Mouse (Mus musculus) intestine, embryonic 14.5 days (tissue): ENCODE results near the gene Olfr963. TPM values are rescaled to one million over a fixed set of nuclear protein-coding genes. Genes with fewer than 3 reads are reported as not detected.

Experiments used
- polyA plus RNA-seq: library from polyadenylated mRNA; unstranded; fragments of >200 nt; fragmentation: Nextera tagmentation; extraction: Ambion mirVana; gene quantifications from 2 replicates; pipeline ENCODE4 v1.2.1, GENCODE M21; 2014

The Olfr963 gene
- polyA plus RNA-seq, 1 experiment from 2014 or later = not detected

Other genes starting within 250 kb of the Olfr963 start
- gene Olfr952, start 240.1 kb upstream of the Olfr963 start, polyA plus RNA-seq = not detected in 2 replicates
- not detected in 2 replicates for gene Olfr954, start 210.5 kb upstream of the Olfr963 start, polyA plus RNA-seq
- gene Olfr955, start 195.3 kb upstream of the Olfr963 start, polyA plus RNA-seq = not detected in 2 replicates
- gene Olfr44, start 173.2 kb upstream of the Olfr963 start, polyA plus RNA-seq = not detected in 2 replicates
- gene Olfr957, start 151.4 kb upstream of the Olfr963 start, polyA plus RNA-seq = not detected in 2 replicates
- not detected in 2 replicates for gene Olfr958, start 113.2 kb upstream of the Olfr963 start, polyA plus RNA-seq
- gene Olfr959, start 91.6 kb upstream of the Olfr963 start, polyA plus RNA-seq = not detected in 2 replicates
- 24.7 and 32.1 TPM in 2 replicates for gene AW551984, start 62.8 kb upstream of the Olfr963 start, polyA plus RNA-seq
- not detected in 2 replicates for gene Olfr148, start 56.5 kb upstream of the Olfr963 start, polyA plus RNA-seq
- not detected in 2 replicates for gene Olfr960, start 45.8 kb upstream of the Olfr963 start, polyA plus RNA-seq
- not detected in 2 replicates for gene Olfr961, start 22.1 kb upstream of the Olfr963 start, polyA plus RNA-seq
- not detected in 2 replicates for gene Olfr149, start 39.9 kb downstream of the Olfr963 start, polyA plus RNA-seq
- gene Olfr965, start 44.1 kb downstream of the Olfr963 start, polyA plus RNA-seq = not detected in 2 replicates
- gene Olfr150, start 63.8 kb downstream of the Olfr963 start, polyA plus RNA-seq = not detected in 2 replicates
- not detected in 2 replicates for gene Olfr967, start 79.0 kb downstream of the Olfr963 start, polyA plus RNA-seq
- not detected in 2 replicates for gene Olfr968, start 116.0 kb downstream of the Olfr963 start, polyA plus RNA-seq
- gene Olfr969, start 123.7 kb downstream of the Olfr963 start, polyA plus RNA-seq = not detected in 2 replicates
- not detected in 2 replicates for gene Olfr970, start 141.7 kb downstream of the Olfr963 start, polyA plus RNA-seq
- gene Olfr971, start 169.7 kb downstream of the Olfr963 start, polyA plus RNA-seq = not detected in 2 replicates
- not detected in 2 replicates for gene Olfr972, start 199.2 kb downstream of the Olfr963 start, polyA plus RNA-seq
- not detected in 2 replicates for gene Olfr229, start 240.1 kb downstream of the Olfr963 start, polyA plus RNA-seq